Mouse (Mus musculus) layer of hippocampus, postnatal 14 days (tissue): ENCODE data around the gene Polr2b. TPM values are rescaled to one million over a fixed set of nuclear protein-coding genes. Genes with fewer than 3 reads are reported as not detected.

Experiments
- DNase-seq, 2 experiments: peaks; one replicate each; pipeline ENCODE4 v3.0.0; 2021 to 2022; ENCODE audit warnings: low spot score in 2 of 2, mixed read lengths in 1 of 2
- microRNA-seq, 2 experiments: library from miRNA; unstranded; fragments of <30 nt; microRNA quantifications; one replicate each; pipeline ENCODE4 v1.2.0; 2021
- total RNA-seq, 2 experiments: library from RNA; stranded (reverse); gene quantifications; 2 replicates each; pipeline ENCODE4 v1.2.3; 2021

Polr2b gene
- total RNA-seq, 2 experiments from 2014 or later: 48.1 to 48.7 TPM

DNA sequence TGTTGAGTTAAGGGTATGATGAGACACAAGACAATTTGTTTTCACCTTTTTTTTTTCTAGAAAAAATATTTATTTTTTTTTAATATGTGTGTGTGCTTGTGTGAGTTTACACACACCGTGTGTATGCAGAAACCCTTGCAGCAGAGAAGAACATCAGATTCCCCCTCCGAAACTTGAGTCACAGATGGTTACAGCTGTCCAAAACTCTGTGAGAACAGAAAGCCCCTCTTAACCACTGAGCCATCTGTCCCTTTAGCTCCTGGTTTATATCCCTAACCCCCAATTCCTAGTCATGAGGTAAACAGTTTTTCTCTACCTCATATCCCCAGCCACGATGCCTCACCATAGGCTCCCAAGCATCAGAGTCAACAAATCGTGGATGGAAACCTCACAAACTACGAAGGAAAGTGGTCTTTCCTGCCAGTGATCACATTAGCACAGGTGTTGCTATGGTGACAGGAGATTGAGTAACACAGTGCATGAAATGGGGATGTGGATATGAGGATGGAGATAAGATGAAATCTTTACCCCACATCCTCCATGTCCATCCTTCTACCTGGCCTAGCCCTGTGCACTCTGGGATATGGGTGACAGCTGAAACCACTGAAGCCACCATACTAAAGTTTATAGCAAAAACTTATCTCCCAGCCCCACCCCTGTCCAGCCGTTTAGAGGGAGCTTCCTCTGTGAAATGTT is 76.1 kb downstream of the Polr2b start:
- DNase-seq: no peak

DNA sequence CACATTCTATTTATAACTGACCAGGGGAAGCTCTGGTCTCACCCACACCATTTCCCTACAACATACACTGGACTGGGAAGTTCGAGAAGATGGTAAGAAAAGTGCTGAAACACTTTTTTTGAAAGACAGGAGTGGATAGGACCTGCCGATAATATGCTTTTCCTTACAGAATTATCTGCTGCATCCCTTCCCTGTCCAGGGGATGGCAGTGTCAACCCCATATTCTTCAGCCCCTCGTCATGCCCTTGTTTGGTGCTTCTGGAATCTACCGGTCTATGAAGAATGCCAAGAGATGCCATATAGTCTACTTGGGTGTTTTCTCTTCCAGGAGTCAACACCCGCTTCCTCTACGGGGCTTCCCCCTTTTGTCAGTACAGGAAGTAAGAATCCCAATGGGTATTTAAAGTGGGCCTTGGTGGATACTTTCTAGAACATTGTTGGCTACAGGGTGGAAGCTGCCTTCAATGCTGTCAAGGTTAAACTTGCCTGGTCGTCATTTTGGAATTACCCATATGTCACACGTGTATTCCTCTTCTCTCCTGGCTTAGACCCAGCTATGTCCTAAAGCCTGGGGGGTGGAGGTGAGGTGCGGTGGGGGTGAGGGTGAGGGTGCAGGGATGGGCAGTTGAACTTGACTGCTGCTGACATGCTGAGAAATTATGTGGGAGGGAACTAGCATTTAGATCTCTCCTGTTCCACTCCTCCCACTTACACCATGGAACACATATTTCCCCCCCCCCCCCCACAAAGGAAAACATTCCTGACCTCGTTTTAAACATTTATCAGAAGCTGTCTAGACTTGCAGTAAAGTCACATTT is 76.9 kb downstream of the Polr2b start:
- no peak for DNase-seq

DNA sequence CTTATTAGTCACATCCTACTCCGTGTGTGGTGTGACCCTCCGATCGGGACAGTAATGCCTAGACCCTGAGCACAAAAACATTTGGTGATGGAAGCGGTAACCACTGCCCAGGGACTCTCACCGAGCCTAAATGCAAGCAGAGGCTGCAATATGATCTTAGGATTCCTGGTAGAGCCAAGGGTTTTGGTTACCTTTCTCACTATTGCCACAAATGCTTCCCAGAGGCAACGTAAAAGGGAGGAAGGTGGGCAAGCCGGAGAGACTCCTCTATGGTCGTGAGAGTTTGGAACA is 77.4 kb downstream of the Polr2b start:
- no peak for DNase-seq

GRCm38 (mm10) chr5:77388359-77388758 is 78.4 kb downstream of the Polr2b start:
- no peak for DNase-seq

GRCm38 (mm10) chr5:77390272-77390671 is 80.3 kb downstream of the Polr2b start:
- DNase-seq: no peak

DNA sequence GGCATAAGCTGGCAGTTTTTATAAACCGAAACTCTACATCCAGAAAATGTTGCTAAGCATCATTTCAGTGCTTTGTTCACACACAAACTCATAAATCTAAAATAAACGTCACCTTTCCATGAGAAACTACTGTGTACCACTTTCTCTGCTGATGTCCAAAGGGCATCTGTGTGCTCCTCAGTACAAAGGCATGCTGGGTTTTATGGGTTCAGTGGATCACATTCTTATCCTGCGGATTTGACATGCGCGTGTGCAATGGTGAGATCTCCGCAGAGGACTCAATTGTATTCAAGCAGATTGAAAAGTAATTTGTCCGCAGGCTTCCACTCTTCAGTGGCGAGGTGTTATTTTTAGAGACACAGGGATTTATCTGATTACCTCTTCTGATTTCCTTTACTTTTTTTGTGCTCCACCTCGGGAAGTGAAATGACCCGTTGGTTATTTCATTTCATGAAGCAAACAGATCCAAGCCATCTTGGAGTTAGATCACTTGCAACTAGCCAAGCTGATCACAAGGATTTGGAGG is 83.2 kb downstream of the Polr2b start:
- no peak for DNase-seq

DNA sequence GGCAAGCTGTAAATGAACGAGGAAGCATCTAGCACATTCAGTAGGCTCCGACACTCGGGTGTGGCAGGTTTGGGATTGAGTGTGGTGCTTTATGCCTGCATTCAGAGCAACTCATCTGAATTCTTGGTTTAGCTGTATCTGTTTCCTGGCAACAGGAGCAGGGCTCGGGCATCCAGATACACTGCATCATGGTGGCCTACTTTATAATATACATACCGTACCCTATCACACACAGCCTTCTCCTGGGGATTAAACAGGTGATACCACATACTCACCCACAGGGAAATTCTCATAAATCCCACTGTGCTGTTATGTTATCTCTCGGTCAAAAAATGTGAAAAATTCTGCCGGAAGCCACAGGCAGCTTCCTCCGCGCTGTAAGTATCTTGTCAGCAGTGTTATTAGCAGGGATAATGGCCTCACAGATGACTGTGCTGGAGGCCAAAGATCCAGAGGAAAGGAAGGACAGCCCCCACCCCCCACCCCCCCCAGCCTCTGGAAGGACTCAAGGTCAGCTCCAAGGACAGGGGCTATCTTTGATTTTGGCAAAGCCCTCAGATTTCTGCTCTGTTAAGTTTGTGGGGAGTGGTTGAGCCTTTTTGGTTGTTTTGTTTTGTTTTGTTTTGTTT is 84.2 kb downstream of the Polr2b start:
- DNase-seq: no peak

- no peak for DNase-seq
Observed at GRCm38 (mm10) chr5:77398285-77399057, 88.5 kb downstream of the Polr2b start.

Small RNA genes lying within 50 kb of the gene (microRNA-seq; reads per million reads assigned to microRNA genes)
- 0 reads per million in 2 experiments for gene Mir5098

Other genes starting within 250 kb of the Polr2b start
- 10 to 100 TPM; 64.5 to 92.8 TPM for gene Hopx, start 195.0 kb upstream of the Polr2b start, total RNA-seq
- gene Spink2, start 98.7 kb upstream of the Polr2b start, total RNA-seq: not detected
- gene Rest, start 44.7 kb upstream of the Polr2b start, total RNA-seq: 1 to 10 TPM; 5.2 to 5.5 TPM
- 10 to 100 TPM; 24.2 to 24.8 TPM for gene Noa1, start 63 bp upstream of the Polr2b start, total RNA-seq
- 10 to 100 TPM; 49.6 to 64.6 TPM for gene Igfbp7, start 97.9 kb downstream of the Polr2b start, total RNA-seq